1 mouse cellular context compared by ENCODE assay signal in the genomic region with DNA sequence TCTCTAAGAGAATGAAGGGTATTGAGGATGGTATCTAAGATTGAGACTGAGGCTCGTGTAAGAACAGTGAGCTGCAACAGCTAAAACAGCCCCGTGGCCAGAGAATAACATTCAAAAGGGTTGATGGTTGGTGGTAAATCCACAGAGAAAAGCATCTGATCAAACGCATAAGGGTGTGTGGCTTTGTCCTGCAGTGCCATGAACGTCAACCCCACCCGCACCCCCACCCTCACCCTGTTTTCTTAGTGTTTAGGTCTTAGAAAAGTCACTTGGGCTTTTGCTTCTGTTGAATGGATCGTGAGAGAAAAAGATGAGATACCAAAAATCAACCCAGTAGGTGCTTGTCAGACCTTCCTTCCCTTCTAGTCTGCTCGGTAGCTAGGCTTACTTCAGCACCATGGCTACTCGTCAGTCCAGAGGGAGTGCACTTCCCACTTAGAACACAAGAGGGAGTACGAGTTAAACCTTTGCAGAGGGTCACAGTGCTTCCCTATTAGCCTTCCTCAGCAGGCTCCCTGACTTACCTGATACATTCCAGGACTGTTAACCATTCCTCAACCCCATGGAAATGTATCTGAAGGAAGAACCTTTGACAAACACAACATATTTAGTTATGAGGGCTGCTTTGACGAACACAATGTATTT.
TF ChIP-seq lines count a peak whose summit lies in the region.

No protein-coding gene starts in this region.

TF ChIP-seq in MEL, 35 proteins besides CTCF, POLR2A, EP300 and RAD21 (continued from another document):
- TF ChIP-seq UBTF (IDR thresholded peaks at IDR 0.05; ENCODE audit: borderline replicate concordance, insufficient read depth, low read depth, low read length) (no peak), CHD1 (IDR thresholded peaks at IDR 0.05; ENCODE audit: low read depth, low read length) (no peak), NELFE (IDR thresholded peaks at IDR 0.05; ENCODE audit: low read depth, low read length) (no peak), ELF1 (IDR thresholded peaks at IDR 0.05; ENCODE audit: low read depth, low read length) (no peak), TBP (IDR thresholded peaks at IDR 0.05; ENCODE audit: low read depth, low read length) (no peak), RCOR1 (IDR thresholded peaks at IDR 0.05; ENCODE audit: low read depth, low read length) (no peak), CHD2 (IDR thresholded peaks at IDR 0.05; ENCODE audit: low read length) (no peak), MYB (IDR thresholded peaks at IDR 0.05; ENCODE audit: low read depth, low read length) (no peak), ZNF384 (IDR thresholded peaks at IDR 0.05; ENCODE audit: low read depth, low read length) (no peak), MAZ (IDR thresholded peaks at IDR 0.05; ENCODE audit: low read depth, low read length) (no peak), SMC3 (IDR thresholded peaks at IDR 0.05; ENCODE audit: low read depth, low read length) (peak; percentile 95), MYC (IDR thresholded peaks at IDR 0.05; ENCODE audit: low read depth, low read length) (no peak), BHLHE40 (IDR thresholded peaks at IDR 0.05; ENCODE audit: borderline replicate concordance, low read depth, low read length) (no peak), POLR2AphosphoS2 (IDR thresholded peaks at IDR 0.05; ENCODE audit: low read length) (no peak), ZMIZ1 (IDR thresholded peaks at IDR 0.05; ENCODE audit: low read depth, low read length) (no peak), E2F4 (IDR thresholded peaks at IDR 0.05; ENCODE audit: borderline replicate concordance, low read depth, low read length) (no peak), ZKSCAN1 (IDR thresholded peaks at IDR 0.05; ENCODE audit: low read depth, low read length) (no peak)
